Mouse (Mus musculus): ENCODE measurements around the gene Ifit3.
"Not testable (repeated sequence)": the region's sequence is repeated elsewhere in the genome, so short reads cannot be mapped to it uniquely, and the experiment has no call there.

- TF ChIP-seq POLR2A (IDR thresholded peaks at IDR 0.05; ENCODE audit: low read depth, low read length); CTCF (IDR thresholded peaks at IDR 0.05; ENCODE audit: extremely low read depth, insufficient read length, insufficient replicate concordance, low read depth, low read length): not testable (repeated sequence)
Measured at GRCm38 (mm10) chr19:34612243-34613001, 29.1 kb downstream of the Ifit3 start.

All from small intestine, adult 2 months (tissue).